Mouse (Mus musculus): Measurements from ENCODE around the gene Cmss1.

DNA sequence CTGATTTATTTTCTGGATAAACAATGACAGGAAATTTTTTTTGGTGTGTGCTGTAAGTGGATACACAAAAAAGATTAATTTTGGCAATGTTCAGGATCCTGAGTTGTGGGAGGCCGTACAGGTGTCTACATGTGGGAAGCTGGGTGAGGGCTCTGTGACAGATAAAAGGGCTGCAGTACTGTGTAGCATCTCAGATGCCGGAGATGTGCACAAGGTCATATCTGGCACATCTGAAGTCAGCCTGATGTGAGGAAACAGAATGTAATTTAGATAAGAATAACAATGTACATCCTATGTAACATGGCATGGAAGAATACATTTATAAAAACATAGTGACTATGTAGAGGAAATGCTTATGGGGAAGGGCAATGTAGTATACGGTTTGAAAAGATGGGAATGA lies 293.2 kb downstream of the Cmss1 start:
- TF ChIP-seq CTCF (IDR thresholded peaks at IDR 0.05; ENCODE audit: low read depth, low read length) (no peak), POLR2A (IDR thresholded peaks at IDR 0.05; ENCODE audit: extremely low read depth, insufficient read depth, low read length) (no peak)
